Mouse (Mus musculus): Measurements from ENCODE around the gene Ppm1l. TPM values are rescaled to one million over a fixed set of nuclear protein-coding genes. Genes with fewer than 3 reads are reported as not detected.

The Ppm1l gene
- polyA plus RNA-seq, 1 experiment, result 21.4 TPM

- TF ChIP-seq CTCF (IDR thresholded peaks at IDR 0.05; ENCODE audit: borderline replicate concordance, extremely low read depth, insufficient read depth, insufficient read length), result no peak
- no peak for TF ChIP-seq POLR2A (IDR thresholded peaks at IDR 0.05; ENCODE audit: borderline replicate concordance, extremely low read depth, insufficient read depth, insufficient read length, poor library complexity, severe bottlenecking)
- no peak for DNase-seq (ENCODE audit: low read depth)
Observed at GRCm38 (mm10) chr3:69296270-69296669, 20.4 kb upstream of the Ppm1l start.

- DNase-seq (ENCODE audit: low read depth), result no peak
- TF ChIP-seq POLR2A (IDR thresholded peaks at IDR 0.05; ENCODE audit: borderline replicate concordance, extremely low read depth, insufficient read depth, insufficient read length, poor library complexity, severe bottlenecking) (no peak), CTCF (IDR thresholded peaks at IDR 0.05; ENCODE audit: borderline replicate concordance, extremely low read depth, insufficient read depth, insufficient read length) (no peak)
Observed at GRCm38 (mm10) chr3:69300121-69300520, 16.5 kb upstream of the Ppm1l start.

- no peak for DNase-seq (ENCODE audit: low read depth)
- TF ChIP-seq CTCF (IDR thresholded peaks at IDR 0.05; ENCODE audit: borderline replicate concordance, extremely low read depth, insufficient read depth, insufficient read length), result no peak
- TF ChIP-seq POLR2A (IDR thresholded peaks at IDR 0.05; ENCODE audit: borderline replicate concordance, extremely low read depth, insufficient read depth, insufficient read length, poor library complexity, severe bottlenecking), result no peak
Observed at GRCm38 (mm10) chr3:69315810-69316390, 761 bp upstream of the Ppm1l start.

GRCm38 (mm10) chr3:69317251-69318125, 827 bp downstream of the Ppm1l start:
- no peak for TF ChIP-seq POLR2A (IDR thresholded peaks at IDR 0.05; ENCODE audit: borderline replicate concordance, extremely low read depth, insufficient read depth, insufficient read length, poor library complexity, severe bottlenecking)
- no peak for TF ChIP-seq CTCF (IDR thresholded peaks at IDR 0.05; ENCODE audit: borderline replicate concordance, extremely low read depth, insufficient read depth, insufficient read length)

GRCm38 (mm10) chr3:69318131-69318951, 1.7 kb downstream of the Ppm1l start:
- peak; percentile 58 for DNase-seq (ENCODE audit: low read depth)
- no peak for TF ChIP-seq POLR2A (IDR thresholded peaks at IDR 0.05; ENCODE audit: borderline replicate concordance, extremely low read depth, insufficient read depth, insufficient read length, poor library complexity, severe bottlenecking)
- TF ChIP-seq CTCF (IDR thresholded peaks at IDR 0.05; ENCODE audit: borderline replicate concordance, extremely low read depth, insufficient read depth, insufficient read length), result no peak

More at GRCm38 (mm10) chr3:69317251-69318125, 827 bp downstream of the Ppm1l start:
- DNase-seq (ENCODE audit: low read depth), result peak; percentile 76

GRCm38 (mm10) chr3:69319061-69319720, 2.5 kb downstream of the Ppm1l start:
- TF ChIP-seq CTCF (IDR thresholded peaks at IDR 0.05; ENCODE audit: borderline replicate concordance, extremely low read depth, insufficient read depth, insufficient read length) (no peak), POLR2A (IDR thresholded peaks at IDR 0.05; ENCODE audit: borderline replicate concordance, extremely low read depth, insufficient read depth, insufficient read length, poor library complexity, severe bottlenecking) (no peak)
- no peak for DNase-seq (ENCODE audit: low read depth)

GRCm38 (mm10) chr3:69323982-69324381, 7.3 kb downstream of the Ppm1l start:
- no peak for TF ChIP-seq POLR2A (IDR thresholded peaks at IDR 0.05; ENCODE audit: borderline replicate concordance, extremely low read depth, insufficient read depth, insufficient read length, poor library complexity, severe bottlenecking)
- no peak for TF ChIP-seq CTCF (IDR thresholded peaks at IDR 0.05; ENCODE audit: borderline replicate concordance, extremely low read depth, insufficient read depth, insufficient read length)
- DNase-seq (ENCODE audit: low read depth), result peak; percentile 29

GRCm38 (mm10) chr3:69329910-69330309, 13.2 kb downstream of the Ppm1l start:
- no peak for DNase-seq (ENCODE audit: low read depth)
- TF ChIP-seq CTCF (IDR thresholded peaks at IDR 0.05; ENCODE audit: borderline replicate concordance, extremely low read depth, insufficient read depth, insufficient read length) (no peak), POLR2A (IDR thresholded peaks at IDR 0.05; ENCODE audit: borderline replicate concordance, extremely low read depth, insufficient read depth, insufficient read length, poor library complexity, severe bottlenecking) (no peak)

- TF ChIP-seq CTCF (IDR thresholded peaks at IDR 0.05; ENCODE audit: borderline replicate concordance, extremely low read depth, insufficient read depth, insufficient read length), result no peak
- no peak for TF ChIP-seq POLR2A (IDR thresholded peaks at IDR 0.05; ENCODE audit: borderline replicate concordance, extremely low read depth, insufficient read depth, insufficient read length, poor library complexity, severe bottlenecking)
- no peak for DNase-seq (ENCODE audit: low read depth)
Observed at GRCm38 (mm10) chr3:69333819-69334218, 17.2 kb downstream of the Ppm1l start.

- no peak for TF ChIP-seq POLR2A (IDR thresholded peaks at IDR 0.05; ENCODE audit: borderline replicate concordance, extremely low read depth, insufficient read depth, insufficient read length, poor library complexity, severe bottlenecking)
- TF ChIP-seq CTCF (IDR thresholded peaks at IDR 0.05; ENCODE audit: borderline replicate concordance, extremely low read depth, insufficient read depth, insufficient read length), result no peak
- no peak for DNase-seq (ENCODE audit: low read depth)
Observed at GRCm38 (mm10) chr3:69340486-69340885, 23.8 kb downstream of the Ppm1l start.

Data from brain, embryonic 14.5 days (tissue).